Mouse (Mus musculus) heart, adult 8-10 months (tissue): ENCODE measurements around the gene Xpo1. TPM values are rescaled to one million over a fixed set of nuclear protein-coding genes. Genes with fewer than 3 reads are reported as not detected.
"Not testable (repeated sequence)": the region's sequence is repeated elsewhere in the genome, so short reads cannot be mapped to it uniquely, and the experiment has no call there.

ENCODE experiments used
- DNase-seq: peaks from one replicate; pipeline ENCODE4 v3.0.0; 2022; ENCODE audit warnings: low spot score
- total RNA-seq, 4 experiments: library from RNA; stranded (reverse); gene quantifications; 2 replicates each; pipeline ENCODE4 v1.2.4; 2022

The Xpo1 gene
- total RNA-seq, 4 experiments from 2014 or later = 30.0 to 41.3 (median 37.9) TPM

GRCm38 (mm10) chr11:23298301-23298700 is 42.5 kb downstream of the Xpo1 start:
- DNase-seq = no peak

GRCm38 (mm10) chr11:23299910-23300309 is 44.1 kb downstream of the Xpo1 start:
- no peak for DNase-seq

DNA sequence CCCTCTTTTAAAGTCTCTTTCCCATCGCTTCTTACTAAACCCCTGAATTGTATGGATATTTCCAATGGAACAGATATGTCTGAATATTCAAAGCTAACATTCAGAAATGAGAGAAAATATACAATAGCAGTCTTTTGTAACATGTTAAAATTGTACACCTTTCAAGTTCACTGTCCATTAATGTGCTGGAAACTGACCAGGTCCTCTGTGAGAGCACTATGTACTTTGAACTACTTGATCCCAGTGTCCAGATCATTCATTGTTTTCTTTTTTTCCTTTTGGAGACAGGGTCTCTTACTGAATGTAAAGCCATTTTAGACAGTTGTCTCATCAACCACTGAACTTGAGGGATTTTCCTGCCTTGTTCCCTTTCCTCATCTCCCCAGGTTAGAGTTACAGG is 47.3 kb downstream of the Xpo1 start:
- DNase-seq = no peak

- not testable (repeated sequence) for DNase-seq
Measured at GRCm38 (mm10) chr11:23305101-23305672, 49.3 kb downstream of the Xpo1 start.

DNA sequence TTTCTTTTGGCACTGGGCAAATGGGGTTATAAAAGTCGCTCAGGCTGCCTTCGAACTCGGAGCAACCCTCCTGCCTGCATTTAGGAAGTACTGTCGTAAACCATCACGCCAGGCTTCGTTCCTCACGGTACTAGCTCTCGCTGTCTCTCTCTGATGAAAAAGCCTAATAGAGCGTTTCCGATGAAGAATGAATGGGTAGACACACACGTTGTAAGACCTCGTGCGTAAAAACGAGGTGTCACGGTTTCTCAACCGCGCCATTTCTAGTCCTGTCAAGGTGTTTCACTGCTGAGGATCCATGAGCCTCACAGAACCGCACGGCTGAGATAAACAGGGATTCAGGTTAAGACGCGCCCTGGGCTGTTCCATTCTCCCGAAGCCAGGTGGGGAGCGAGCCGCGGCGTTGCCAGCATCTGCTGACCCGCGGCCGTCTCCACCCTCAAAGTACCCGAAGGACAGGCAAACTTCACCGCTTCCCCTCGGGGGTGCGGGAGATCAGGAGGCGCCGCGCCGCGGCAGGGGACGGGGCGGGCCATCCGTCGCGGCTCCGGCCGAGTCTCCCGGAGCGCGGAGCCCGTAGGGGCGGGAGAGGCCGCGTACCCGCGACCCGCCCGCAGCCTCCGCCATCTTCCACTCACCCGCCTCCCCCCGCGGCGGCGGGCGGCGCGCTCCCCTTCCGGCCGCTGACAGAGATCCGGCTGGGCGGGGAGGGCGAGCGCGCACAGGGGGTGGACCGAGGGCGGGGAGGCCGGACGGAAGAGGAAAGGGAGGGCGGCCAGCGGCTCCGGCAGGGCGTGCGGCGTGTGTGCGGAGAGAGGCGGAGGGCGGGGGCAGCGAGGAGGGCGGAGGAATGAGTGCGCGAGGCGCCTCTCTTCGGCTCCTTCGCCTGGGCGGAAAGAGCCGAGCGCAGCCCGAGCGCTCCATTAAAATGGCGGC is 50.1 kb downstream of the Xpo1 start:
- peak; percentile 93 for DNase-seq

DNA sequence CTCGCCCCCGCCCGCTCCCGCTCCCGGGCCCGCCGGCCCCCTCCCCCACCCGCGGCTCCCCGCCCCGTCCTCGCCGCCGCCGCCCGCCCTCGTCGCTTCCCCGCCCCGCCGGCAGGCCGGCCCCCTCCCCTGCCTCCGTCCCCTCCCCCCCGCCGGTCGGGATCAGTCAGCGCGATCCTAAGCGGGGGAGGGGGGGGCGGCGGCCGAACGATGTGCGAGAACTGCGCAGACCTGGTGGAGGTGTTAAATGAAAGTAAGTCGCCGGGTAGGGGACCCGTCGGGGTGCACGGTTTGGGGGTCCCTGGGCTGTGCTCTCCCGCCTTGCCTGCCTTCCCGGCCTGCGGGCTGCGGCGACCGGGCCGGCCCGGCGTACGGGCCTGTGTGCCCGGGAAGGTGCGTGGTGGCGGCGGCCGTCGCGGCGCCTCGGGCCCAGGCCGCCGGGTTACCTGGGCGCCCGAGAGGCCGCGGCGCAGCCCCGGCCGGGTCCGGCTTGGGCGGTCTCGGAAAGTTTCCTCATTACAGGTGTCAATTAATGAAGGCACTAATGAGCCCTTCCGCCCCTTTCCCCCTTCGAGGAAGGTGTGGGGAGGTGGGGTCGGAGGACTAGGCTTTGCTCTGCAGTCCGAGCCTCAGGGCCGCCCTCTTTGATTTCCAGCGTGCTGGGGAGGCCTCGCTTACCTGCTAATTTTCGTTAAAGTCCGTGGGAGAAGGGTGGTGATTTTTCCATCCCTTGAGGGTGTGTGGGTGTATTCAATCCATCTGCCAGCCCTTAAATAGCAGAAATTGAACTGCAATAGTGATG is 51.1 kb downstream of the Xpo1 start, which contains the start of gene Usp34:
Gene Usp34 (plus strand): TSS at position 132 of the 802 bp plus-strand sequence.
- DNase-seq = peak; percentile 30

- DNase-seq = no peak
Measured at GRCm38 (mm10) chr11:23307566-23307920, 51.7 kb downstream of the Xpo1 start.

DNA sequence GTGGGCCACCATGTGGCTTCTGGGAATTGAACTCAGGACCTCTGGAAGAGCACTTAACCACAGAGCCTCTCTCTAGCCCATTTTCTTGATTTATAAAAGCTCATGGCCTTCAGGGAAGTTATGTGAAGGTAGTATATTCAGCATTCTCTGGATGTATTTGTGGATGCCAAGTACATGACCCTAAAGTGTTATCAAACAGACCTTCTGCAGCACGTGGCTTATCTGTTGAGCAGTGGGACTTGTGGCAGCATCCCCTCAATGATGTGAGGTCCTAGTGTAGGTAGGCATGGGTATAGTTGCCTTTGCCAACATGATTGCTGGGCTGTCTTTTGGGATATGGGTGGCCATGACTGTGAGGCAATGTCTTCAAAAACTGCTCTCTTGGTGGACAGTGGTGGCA is 57.7 kb downstream of the Xpo1 start:
- no peak for DNase-seq

GRCm38 (mm10) chr11:23329413-23329812 is 73.6 kb downstream of the Xpo1 start:
- DNase-seq = no peak

DNA sequence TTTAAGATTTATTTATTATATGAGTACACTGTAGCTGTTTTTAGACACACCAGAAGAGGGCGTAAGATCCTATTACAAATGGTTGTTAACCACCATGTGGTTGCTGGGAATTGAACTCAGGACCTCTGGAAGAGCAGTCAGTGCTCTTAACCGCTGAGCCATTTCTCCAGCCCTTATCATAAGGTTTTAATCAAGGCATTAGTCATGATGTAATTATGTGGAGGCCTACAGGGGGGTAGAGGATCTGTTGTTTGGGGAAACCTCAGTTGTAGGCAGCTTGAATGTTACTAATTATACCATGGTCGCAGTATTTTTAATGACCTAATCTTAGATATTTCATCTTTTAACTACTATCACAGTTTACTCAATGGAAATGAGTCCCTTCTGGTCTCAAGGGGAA is 76.3 kb downstream of the Xpo1 start:
- no peak for DNase-seq

GRCm38 (mm10) chr11:23335160-23335559 is 79.3 kb downstream of the Xpo1 start:
- DNase-seq = no peak

Other genes with a start within 250 kb of the Xpo1 start
- gene Fam161a, start 248.5 kb upstream of the Xpo1 start, total RNA-seq = 1 to 10 TPM in 3 of 4 experiments, under 1 TPM in 1; 0.79 to 2.2 (median 1.6) TPM
- gene Usp34, start 50.9 kb downstream of the Xpo1 start, total RNA-seq = 10 to 100 TPM; 34.8 to 41.3 (median 38.2) TPM
- gene Ahsa2, start 242.0 kb downstream of the Xpo1 start, total RNA-seq = 10 to 100 TPM; 46.4 to 56.1 (median 53.7) TPM